Comparison of ENCODE assay signal across 7 mouse cellular contexts in genomic region chr15:95828018-95828646, GRCm38 (mm10). TPM values are rescaled to one million over a fixed set of nuclear protein-coding genes. Genes with fewer than 3 reads are reported as not detected.
DNase-seq lines count a peak whose midpoint lies in the region; ATAC-seq lines count a peak whose summit lies in the region.
"Not testable (repeated sequence)": the region's sequence is repeated elsewhere in the genome, so short reads cannot be mapped to it uniquely, and the experiment has no call there.

No protein-coding gene starts in this region.

- not testable (repeated sequence) for H3K9ac ChIP-seq in embryonic facial prominence, embryonic 15.5 days; heart, embryonic 16.5 days (ENCODE audit: low read length); neural tube, embryonic 13.5 days

- 67% methylated on average over 8 of the region's 8 CpGs for WGBS in embryonic facial prominence, embryonic 15.5 days
- 55% methylated on average over 8 of the region's 8 CpGs for WGBS in heart, embryonic 16.5 days
- WGBS in neural tube, embryonic 13.5 days, result 27% methylated on average over 8 of the region's 8 CpGs

- H3K27me3 ChIP-seq in embryonic facial prominence, embryonic 15.5 days; heart, embryonic 16.5 days (ENCODE audit: control insufficient read depth, insufficient read depth, low read length); neural tube, embryonic 13.5 days: not testable (repeated sequence)

- peak; percentile 77 for DNase-seq in NIH3T3 (ENCODE audit: low read depth)
- DNase-seq in kidney, adult 11 months, result peak; percentile 71
- peak; percentile 40 to 67 for DNase-seq in kidney, postnatal 4 days
- peak; percentile 65 for DNase-seq in lung, postnatal 10 days

- H3K4me2 ChIP-seq in embryonic facial prominence, embryonic 15.5 days (replicated peaks); heart, embryonic 16.5 days (ENCODE audit: low read depth, low read length): not testable (repeated sequence)
- H3K4me2 ChIP-seq in neural tube, embryonic 13.5 days, result peak overlapping the region; percentile 5

- H3K27ac ChIP-seq in embryonic facial prominence, embryonic 15.5 days (replicated peaks), result 0 out of 2 replicates have a peak overlapping the region, but pooled peaks have one; percentile 51
- H3K27ac ChIP-seq in heart, embryonic 16.5 days (ENCODE audit: low read length), result peak overlapping the region; percentile 44
- H3K27ac ChIP-seq in neural tube, embryonic 13.5 days (replicated peaks), result not testable (repeated sequence)

- peaks cover 51% of the 10 kb centered on the region for H3K4me1 ChIP-seq in embryonic facial prominence, embryonic 15.5 days
- peaks cover 41% of the 10 kb centered on the region for H3K4me1 ChIP-seq in heart, embryonic 16.5 days (ENCODE audit: control insufficient read depth, insufficient read depth, low read length)
- peaks cover 35% of the 10 kb centered on the region for H3K4me1 ChIP-seq in neural tube, embryonic 13.5 days (replicated peaks)

- not testable (repeated sequence) for H3K36me3 ChIP-seq in embryonic facial prominence, embryonic 15.5 days; heart, embryonic 16.5 days (ENCODE audit: control insufficient read depth, insufficient read depth); neural tube, embryonic 13.5 days

- ATAC-seq in embryonic facial prominence, embryonic 15.5 days (ENCODE audit: insufficient number of reproducible peaks, low FRiP score, low TSS enrichment, low read depth); heart, embryonic 16.5 days (replicated peaks; ENCODE audit: extremely low read depth, insufficient read depth, low FRiP score); neural tube, embryonic 13.5 days (ENCODE audit: low read depth): not testable (repeated sequence)

- not testable (repeated sequence) for H3K9me3 ChIP-seq in embryonic facial prominence, embryonic 15.5 days (replicated peaks); heart, embryonic 16.5 days (replicated peaks; ENCODE audit: control insufficient read depth, low read length); neural tube, embryonic 13.5 days

- not testable (repeated sequence) for H3K4me3 ChIP-seq in embryonic facial prominence, embryonic 15.5 days (replicated peaks); heart, embryonic 16.5 days (ENCODE audit: low read length); neural tube, embryonic 13.5 days

RNA-seq across cellular contexts. Expression of gene Ano6, which starts 37.5 kb away (rescaled TPM):
- 50.3 and 51.5 TPM in 2 replicates for polyA plus RNA-seq in embryonic facial prominence, embryonic 15.5 days (2015; fragmentation: Nextera tagmentation; extraction: Ambion mirVana)
- 32.3 and 34.4 TPM in 2 replicates for polyA plus RNA-seq in heart, embryonic 16.5 days (2015; fragmentation: Nextera tagmentation; extraction: Ambion mirVana)
- polyA plus RNA-seq in neural tube, embryonic 13.5 days (2015; fragmentation: Nextera tagmentation; extraction: Ambion mirVana), result 30.2 and 30.8 TPM in 2 replicates
